Mouse (Mus musculus) heart, embryonic 13.5 days (tissue): ENCODE measurements around the gene Fxr1. TPM values are rescaled to one million over a fixed set of nuclear protein-coding genes. Genes with fewer than 3 reads are reported as not detected.

Experiments
- ATAC-seq: fragments of 200-750 bp; cut with Nextera tagmentation; 2 replicates; pipeline ENCODE4 v1.8.0; 2017; ENCODE audit warnings: moderate TSS enrichment; ENCODE audit not compliant: insufficient number of reproducible peaks, low FRiP score, low TSS enrichment; ENCODE audit errors: extremely low read depth
- H3K27ac ChIP-seq: fragments of 300-500 bp; sonication (generic); replicated peaks from 2 replicates; pipeline ENCODE4 v1.5.1; 2015; ENCODE audit warnings: moderate library complexity, mild to moderate bottlenecking, inconsistent platforms
- H3K27me3 ChIP-seq: fragments of 300-500 bp; sonication (generic); replicated peaks from 2 replicates; pipeline ENCODE4 v1.6.1; 2015; ENCODE audit warnings: mild to moderate bottlenecking, inconsistent platforms
- H3K36me3 ChIP-seq: fragments of 300-500 bp; sonication (generic); 2 replicates; pipeline ENCODE4 v1.6.1; 2015; ENCODE audit warnings: mild to moderate bottlenecking, inconsistent platforms
- H3K4me1 ChIP-seq: fragments of 300-500 bp; sonication (generic); 2 replicates; pipeline ENCODE4 v1.6.1; 2015; ENCODE audit warnings: inconsistent platforms
- H3K4me2 ChIP-seq: fragments of 300-500 bp; sonication (generic); 2 replicates; pipeline ENCODE4 v1.6.1; 2015; ENCODE audit warnings: inconsistent platforms, mild to moderate bottlenecking, moderate library complexity
- H3K4me3 ChIP-seq: fragments of 300-500 bp; sonication (generic); 2 replicates; pipeline ENCODE4 v1.5.1; 2015; ENCODE audit warnings: moderate library complexity, mild to moderate bottlenecking, inconsistent platforms
- H3K9ac ChIP-seq: fragments of 300-500 bp; sonication (generic); 2 replicates; pipeline ENCODE4 v1.6.1; 2015; ENCODE audit warnings: inconsistent platforms, mild to moderate bottlenecking, moderate library complexity
- H3K9me3 ChIP-seq: fragments of 300-500 bp; sonication (generic); 2 replicates; pipeline ENCODE4 v1.6.1; 2016; ENCODE audit warnings: inconsistent platforms
- WGBS: fragments of 180-500 bp; shearing (Covaris S2); methylation state at CpG from one replicate; pipeline ENCODE4 v1.1.7; 2015; ENCODE audit warnings: mixed read lengths; 5-methylcytosine and 5-hydroxymethylcytosine counted together
- polyA plus RNA-seq: library from polyadenylated mRNA; unstranded; fragments of >200 nt; fragmentation: Nextera tagmentation; extraction: Ambion mirVana; gene quantifications from 2 replicates; pipeline ENCODE4 v1.2.1, GENCODE M21; 2015

Gene Fxr1
- polyA plus RNA-seq, 1 experiment from 2014 or later, result 63.6 TPM

DNA sequence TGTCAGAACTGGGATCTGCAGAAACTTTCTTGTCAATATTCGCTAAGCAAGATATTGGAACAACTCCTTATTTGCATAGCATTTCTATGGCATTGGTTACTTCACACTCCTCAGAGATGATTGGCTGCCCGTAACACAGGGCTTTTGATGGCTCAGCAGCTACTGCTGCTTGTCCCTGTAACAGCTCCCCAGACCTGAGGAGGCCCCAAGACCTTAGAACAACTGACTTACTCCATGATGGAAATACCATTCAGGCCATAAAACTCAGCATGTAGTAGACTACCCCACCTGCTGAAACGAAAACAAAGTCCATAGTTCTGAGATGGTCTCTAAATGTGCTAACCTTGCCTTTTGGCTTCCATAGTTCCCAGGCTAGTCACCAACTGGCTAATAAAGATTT, 12.9 kb upstream of the Fxr1 start:
- Histone ChIP-seq H3K4me2 (no peak overlapping the region), H3K4me1 (peaks cover 15% of the 10 kb centered on the region), H3K36me3 (no peaks in the 10 kb centered on the region), H3K9me3 (no peaks in the 10 kb centered on the region), H3K27me3 (no peaks in the 10 kb centered on the region), H3K9ac (no peak overlapping the region), H3K27ac (no peak overlapping the region), H3K4me3 (no peak overlapping the region)
- WGBS, result 70% methylated on average over 3 of the region's 3 CpGs
- no peak for ATAC-seq

GRCm38 (mm10) chr3:34007611-34008010, 12.1 kb upstream of the Fxr1 start:
- 57% methylated on average over 4 of the region's 4 CpGs for WGBS

DNA sequence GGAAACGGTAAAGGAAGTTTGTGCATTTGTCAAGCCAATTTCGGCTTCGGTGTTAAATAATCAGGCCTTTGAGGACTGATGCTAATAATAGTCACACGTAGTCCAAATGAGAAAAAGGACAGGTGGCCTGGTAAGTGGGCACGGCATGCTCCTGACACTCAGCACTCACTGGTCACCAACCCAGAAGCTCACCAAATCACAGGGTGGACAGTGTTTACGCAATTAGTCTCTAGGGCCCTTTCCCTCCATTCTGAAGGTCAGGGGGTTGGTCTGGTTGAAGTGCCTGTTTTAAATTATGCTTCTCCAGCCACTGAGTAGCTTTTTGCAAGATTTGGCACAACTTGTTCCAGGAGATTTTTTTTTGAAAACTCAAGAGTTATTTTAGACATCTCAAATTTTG, 11.6 kb upstream of the Fxr1 start:
- Histone ChIP-seq H3K36me3 (no peaks in the 10 kb centered on the region), H3K4me3 (no peak overlapping the region), H3K4me2 (no peak overlapping the region), H3K27ac (peak overlapping the region; percentile 66), H3K4me1 (peaks cover 15% of the 10 kb centered on the region), H3K9me3 (no peaks in the 10 kb centered on the region), H3K9ac (no peak overlapping the region), H3K27me3 (no peaks in the 10 kb centered on the region)
- ATAC-seq, result no peak
- 35% methylated on average over 6 of the region's 6 CpGs for WGBS

More at GRCm38 (mm10) chr3:34007611-34008010, 12.1 kb upstream of the Fxr1 start:
- H3K27me3 ChIP-seq, result no peaks in the 10 kb centered on the region
- no peaks in the 10 kb centered on the region for H3K9me3 ChIP-seq
- H3K36me3 ChIP-seq, result no peaks in the 10 kb centered on the region
- H3K27ac ChIP-seq, result peak overlapping the region; percentile 66
- H3K4me2 ChIP-seq, result no peak overlapping the region
- H3K9ac ChIP-seq, result no peak overlapping the region
- no peak overlapping the region for H3K4me3 ChIP-seq
- ATAC-seq, result no peak
- H3K4me1 ChIP-seq, result peaks cover 15% of the 10 kb centered on the region

DNA sequence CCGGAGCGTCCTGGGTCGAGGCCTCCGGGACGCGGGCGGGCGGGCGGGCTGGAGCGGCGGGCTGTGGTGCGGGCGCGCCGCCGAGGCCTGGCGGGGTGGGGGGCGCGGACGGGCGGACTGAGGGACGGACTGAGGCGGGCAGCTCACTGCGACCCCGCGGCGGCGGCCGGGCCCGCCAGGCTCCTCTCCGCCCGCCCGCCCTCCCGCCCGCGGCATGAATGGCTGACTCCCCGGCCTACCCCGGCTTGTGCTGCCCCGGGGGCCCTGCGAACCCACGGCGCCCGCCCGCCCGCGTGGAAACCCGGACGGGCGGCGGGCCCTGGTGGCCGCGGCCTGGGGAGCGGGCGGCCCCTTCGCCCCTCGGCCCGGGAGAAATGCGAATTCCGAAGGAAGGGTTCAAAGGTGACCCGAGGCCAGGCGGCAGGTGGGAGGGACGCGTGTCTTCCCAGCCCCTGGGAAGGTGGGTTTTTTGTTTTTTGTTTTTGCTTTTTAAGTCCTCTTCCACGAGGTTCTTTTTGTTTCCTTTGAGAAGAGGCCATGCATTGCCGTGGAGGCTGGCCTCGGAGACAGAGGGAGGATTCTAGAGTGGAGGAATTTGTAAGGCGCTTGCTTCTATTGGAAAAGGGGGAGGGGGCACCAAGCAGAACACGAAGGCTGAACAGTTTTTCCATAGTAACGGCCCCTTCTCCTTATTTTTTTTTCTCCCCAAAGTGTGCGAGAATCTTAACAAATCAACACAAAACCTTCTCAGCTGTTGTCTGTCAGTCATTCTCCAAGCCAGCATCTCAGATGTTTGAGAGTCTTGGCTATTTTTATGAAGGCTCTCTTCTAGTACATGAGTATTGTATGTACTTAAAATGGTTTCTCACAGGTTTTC, 877 bp downstream of the Fxr1 start:
- peak overlapping the region; percentile 96 for H3K27ac ChIP-seq
- ATAC-seq, result peak; percentile 49

DNA sequence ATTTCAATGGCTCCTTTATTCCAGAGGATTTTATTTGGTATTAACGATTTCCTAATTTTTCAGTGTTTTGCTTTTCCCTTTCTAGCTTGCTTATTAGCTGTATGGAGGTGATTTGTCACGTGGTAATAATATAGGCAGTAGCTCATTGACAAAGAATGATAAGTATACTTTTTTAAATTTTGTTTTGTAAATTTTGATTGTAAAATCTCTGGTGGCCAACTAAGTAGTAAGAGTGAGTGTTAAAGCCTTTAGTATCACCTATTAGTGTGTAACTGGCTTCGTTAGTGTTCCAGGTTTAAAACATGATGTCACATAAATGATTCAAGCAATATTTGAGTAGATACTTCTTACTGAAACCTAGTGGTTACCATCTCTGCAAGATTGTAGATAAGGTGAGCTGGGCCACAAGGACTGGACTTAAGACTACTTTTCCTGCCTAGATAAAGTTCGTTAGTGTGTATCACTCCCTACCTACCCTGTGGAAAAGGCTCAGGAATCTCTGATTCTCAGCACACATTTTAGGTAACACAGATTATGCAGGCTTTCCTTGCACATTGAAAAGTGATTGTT, 1.6 kb downstream of the Fxr1 start:
- ATAC-seq, result no peak
- H3K9me3 ChIP-seq, result no peaks in the 10 kb centered on the region
- H3K4me2 ChIP-seq, result peak overlapping the region; percentile 78
- H3K9ac ChIP-seq, result peak overlapping the region; percentile 100
- H3K36me3 ChIP-seq, result no peaks in the 10 kb centered on the region
- H3K27me3 ChIP-seq, result no peaks in the 10 kb centered on the region
- peak overlapping the region; percentile 74 for H3K4me3 ChIP-seq
- 44% methylated on average over 4 of the region's 4 CpGs for WGBS
- H3K4me1 ChIP-seq, result peaks cover 51% of the 10 kb centered on the region
- no peak overlapping the region for H3K27ac ChIP-seq

More for the DNA sequence above, 877 bp downstream of the Fxr1 start:
- peak overlapping the region; percentile 74 for H3K4me3 ChIP-seq
- H3K9ac ChIP-seq, result peak overlapping the region; percentile 100
- no peaks in the 10 kb centered on the region for H3K36me3 ChIP-seq
- peak overlapping the region; percentile 78 for H3K4me2 ChIP-seq
- H3K4me1 ChIP-seq, result peaks cover 47% of the 10 kb centered on the region
- H3K9me3 ChIP-seq, result no peaks in the 10 kb centered on the region
- H3K27me3 ChIP-seq, result no peaks in the 10 kb centered on the region
- WGBS, result under 1% methylated on average over 39 of the region's 70 CpGs

GRCm38 (mm10) chr3:34028935-34029334, 9.2 kb downstream of the Fxr1 start:
- Histone ChIP-seq H3K4me3 (no peak overlapping the region), H3K36me3 (0 out of 2 replicates have a peak, but pooled peaks cover 4% of the 10 kb centered on the region), H3K4me2 (no peak overlapping the region), H3K9ac (no peak overlapping the region), H3K27ac (no peak overlapping the region), H3K4me1 (peaks cover 49% of the 10 kb centered on the region), H3K9me3 (no peaks in the 10 kb centered on the region), H3K27me3 (no peaks in the 10 kb centered on the region)
- ATAC-seq, result no peak

DNA sequence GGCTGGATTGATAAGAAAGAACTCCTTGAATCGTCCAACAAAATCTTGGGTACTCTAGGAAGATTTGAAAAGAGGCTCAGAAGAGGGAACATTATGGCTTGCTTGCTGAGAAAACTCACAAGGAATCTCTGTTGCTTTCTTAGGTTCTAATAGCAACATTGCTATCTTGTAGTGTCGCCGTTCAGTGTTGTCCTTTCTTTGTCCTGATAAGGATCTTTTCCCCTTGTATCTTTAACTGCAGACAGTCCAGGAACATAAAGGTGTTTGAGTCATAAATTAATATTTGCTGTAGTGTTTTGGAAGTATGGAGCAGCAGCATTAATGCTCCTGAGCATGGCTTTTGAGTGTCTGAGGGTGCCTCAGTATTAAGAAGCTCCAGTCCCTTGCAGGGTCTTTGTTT, 10.9 kb downstream of the Fxr1 start:
- Histone ChIP-seq H3K27ac (no peak overlapping the region), H3K9me3 (no peaks in the 10 kb centered on the region), H3K27me3 (no peaks in the 10 kb centered on the region), H3K9ac (no peak overlapping the region), H3K36me3 (0 out of 2 replicates have a peak, but pooled peaks cover 4% of the 10 kb centered on the region), H3K4me1 (peaks cover 43% of the 10 kb centered on the region), H3K4me3 (no peak overlapping the region), H3K4me2 (no peak overlapping the region)
- no peak for ATAC-seq
- 54% methylated on average over 3 of the region's 3 CpGs for WGBS

DNA sequence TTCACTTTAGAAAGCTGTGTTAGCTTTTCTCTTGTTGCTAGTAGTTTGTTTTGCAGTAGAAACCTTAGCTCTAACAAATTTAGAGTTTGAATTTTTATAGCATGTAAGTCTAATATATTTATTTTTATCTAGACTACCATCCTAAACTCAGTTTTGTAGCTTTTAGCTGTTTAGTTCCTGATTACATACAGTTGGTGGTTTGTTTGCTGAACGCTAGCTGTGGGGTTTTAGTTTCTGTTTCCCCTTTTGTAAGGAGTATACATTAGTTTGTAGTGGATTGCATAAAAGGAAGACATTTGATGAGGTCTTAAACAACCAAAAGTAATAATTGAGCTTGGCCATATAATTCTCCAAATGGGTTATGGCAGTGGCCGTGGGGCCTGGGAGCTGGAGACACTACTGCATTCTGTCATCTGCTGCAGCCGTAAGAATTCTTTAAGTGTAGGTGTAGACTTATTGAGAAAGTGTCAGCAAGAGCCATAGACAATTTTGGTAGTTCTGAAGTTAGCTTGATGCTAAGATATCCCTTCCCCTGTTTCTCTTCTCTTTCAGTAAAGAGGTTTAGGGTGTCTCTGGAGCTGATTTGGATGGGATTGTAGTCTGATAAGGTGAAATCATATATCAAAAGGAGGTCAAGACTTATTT, 14.1 kb downstream of the Fxr1 start:
- H3K4me1 ChIP-seq, result peaks cover 48% of the 10 kb centered on the region
- H3K4me3 ChIP-seq, result no peak overlapping the region
- WGBS, result 66% methylated on average over 3 of the region's 3 CpGs
- 0 out of 2 replicates have a peak overlapping the region, but pooled peaks have one; percentile 24 for H3K9ac ChIP-seq
- no peak overlapping the region for H3K4me2 ChIP-seq
- H3K9me3 ChIP-seq, result no peaks in the 10 kb centered on the region
- 0 out of 2 replicates have a peak, but pooled peaks cover 4% of the 10 kb centered on the region for H3K36me3 ChIP-seq
- H3K27ac ChIP-seq, result no peak overlapping the region
- no peaks in the 10 kb centered on the region for H3K27me3 ChIP-seq
- no peak for ATAC-seq

- H3K4me3 ChIP-seq, result no peak overlapping the region
Observed at GRCm38 (mm10) chr3:34034803-34035202, 15.1 kb downstream of the Fxr1 start.

DNA sequence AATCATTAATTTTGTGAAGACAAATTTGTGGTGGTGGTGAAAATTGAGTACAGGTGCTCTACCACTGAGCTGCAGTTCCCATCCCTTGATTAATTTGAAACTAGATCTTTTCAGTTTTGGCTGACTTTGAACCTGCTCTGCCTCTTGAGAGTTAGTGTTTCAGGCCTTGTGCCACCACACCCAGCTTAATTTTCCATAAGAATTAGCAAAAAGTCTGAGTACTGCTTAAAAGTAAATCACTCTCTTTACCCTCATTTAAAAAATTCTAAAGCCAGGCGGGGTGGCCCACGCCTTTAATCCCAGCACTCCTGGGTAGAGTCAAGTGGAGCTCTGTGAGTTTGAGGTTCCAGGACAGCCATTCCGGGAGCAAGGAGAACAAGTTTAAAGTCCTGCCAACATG, 16.0 kb downstream of the Fxr1 start:
- Histone ChIP-seq H3K27me3 (no peaks in the 10 kb centered on the region), H3K4me1 (peaks cover 57% of the 10 kb centered on the region), H3K4me2 (no peak overlapping the region), H3K9me3 (no peaks in the 10 kb centered on the region), H3K36me3 (peaks cover 8% of the 10 kb centered on the region), H3K9ac (no peak overlapping the region), H3K4me3 (no peak overlapping the region), H3K27ac (no peak overlapping the region)
- ATAC-seq, result no peak
- 79% methylated on average over 3 of the region's 3 CpGs for WGBS

More at GRCm38 (mm10) chr3:34034803-34035202, 15.1 kb downstream of the Fxr1 start:
- Histone ChIP-seq H3K4me1 (peaks cover 54% of the 10 kb centered on the region), H3K4me2 (no peak overlapping the region), H3K9me3 (no peaks in the 10 kb centered on the region), H3K27me3 (no peaks in the 10 kb centered on the region), H3K9ac (no peak overlapping the region), H3K27ac (no peak overlapping the region), H3K36me3 (peaks cover 4% of the 10 kb centered on the region)
- WGBS, result 70% methylated on average over 1 of the region's 1 CpGs
- no peak for ATAC-seq

- Histone ChIP-seq H3K4me1 (peaks cover 33% of the 10 kb centered on the region), H3K9ac (no peak overlapping the region), H3K36me3 (peaks cover 47% of the 10 kb centered on the region), H3K9me3 (no peaks in the 10 kb centered on the region), H3K27ac (no peak overlapping the region), H3K27me3 (no peaks in the 10 kb centered on the region), H3K4me3 (no peak overlapping the region), H3K4me2 (no peak overlapping the region)
- no peak for ATAC-seq
- WGBS, result 89% methylated on average over 4 of the region's 4 CpGs
Observed at GRCm38 (mm10) chr3:34041990-34042389, 22.2 kb downstream of the Fxr1 start.
